Mouse (Mus musculus) layer of hippocampus, postnatal 14 days (tissue): ENCODE results near the gene Trim7. TPM values are rescaled to one million over a fixed set of nuclear protein-coding genes. Genes with fewer than 3 reads are reported as not detected.
"Not testable (repeated sequence)": the region's sequence is repeated elsewhere in the genome, so short reads cannot be mapped to it uniquely, and the experiment has no call there.

Experiments used
- DNase-seq, 2 experiments: peaks; one replicate each; pipeline ENCODE4 v3.0.0; 2021 to 2022; ENCODE audit warnings: low spot score in 2 of 2, mixed read lengths in 1 of 2
- total RNA-seq, 2 experiments: library from RNA; stranded (reverse); gene quantifications; 2 replicates each; pipeline ENCODE4 v1.2.3; 2021

Gene Trim7
- total RNA-seq, 2 experiments from 2014 or later, result 2.4 to 3.3 TPM

DNA sequence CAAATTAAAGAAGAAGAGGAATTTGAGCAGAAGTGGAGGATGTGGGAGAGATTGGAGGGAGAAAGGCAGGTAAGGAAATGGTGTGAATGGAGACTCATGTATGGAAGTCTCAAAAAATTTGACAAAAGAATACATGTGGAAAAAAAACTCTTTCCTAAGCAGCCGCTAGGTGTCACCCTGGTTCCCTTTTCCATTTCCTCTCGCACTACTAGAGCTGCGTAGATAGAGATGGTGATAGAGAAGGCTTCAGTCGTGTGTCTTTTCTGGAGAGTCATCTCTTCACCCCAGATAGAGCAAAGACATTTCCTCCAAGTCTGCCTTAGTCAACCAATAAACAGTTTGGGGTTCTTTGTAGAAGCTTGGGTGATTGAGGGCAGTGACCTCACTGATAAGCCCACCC is 48.5 kb downstream of the Trim7 start:
- peak in 1 of 2 experiments; percentile 67 for DNase-seq

DNA sequence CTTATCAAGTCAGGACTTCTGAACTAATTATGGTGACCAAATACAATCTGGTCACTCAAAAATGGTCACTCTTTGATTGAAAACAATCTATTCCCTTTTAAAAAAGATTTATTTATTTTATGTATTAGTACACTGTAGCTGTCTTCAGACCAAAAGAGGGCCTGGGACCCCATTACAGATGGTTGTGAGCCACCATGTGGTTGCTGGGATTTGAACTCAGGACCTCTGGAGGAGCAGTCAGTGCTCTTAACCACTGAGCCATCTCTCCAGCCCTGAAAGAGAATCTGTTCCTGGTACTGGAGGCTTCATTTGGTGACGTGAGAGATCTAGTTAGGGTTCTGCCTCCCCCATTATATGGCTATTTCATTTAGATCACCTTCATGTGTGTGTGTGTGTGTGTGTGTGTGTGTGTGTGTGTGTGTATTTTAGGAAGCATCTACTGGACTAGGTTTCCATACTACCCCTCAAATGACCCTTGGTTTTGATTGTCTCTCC is 49.5 kb downstream of the Trim7 start:
- not testable (repeated sequence) for DNase-seq

DNA sequence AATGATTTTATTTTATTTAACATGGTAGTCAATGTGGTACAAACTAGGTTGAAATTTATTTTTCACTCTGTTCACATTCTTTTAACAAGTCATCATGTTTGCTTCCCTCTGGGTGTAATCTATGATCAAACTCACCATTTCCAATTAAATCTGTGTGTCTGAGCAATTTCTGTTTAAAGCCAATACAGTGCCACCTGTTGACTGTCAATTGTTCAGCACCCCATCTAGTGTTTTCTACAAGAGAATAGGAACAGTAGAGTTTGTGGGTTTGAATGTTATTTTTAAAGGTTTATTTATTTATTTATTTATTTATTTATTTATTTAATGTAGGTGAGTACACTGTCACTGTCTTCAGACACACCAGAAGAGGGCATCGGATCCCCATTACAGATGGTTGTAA is 50.7 kb downstream of the Trim7 start:
- no peak for DNase-seq

DNA sequence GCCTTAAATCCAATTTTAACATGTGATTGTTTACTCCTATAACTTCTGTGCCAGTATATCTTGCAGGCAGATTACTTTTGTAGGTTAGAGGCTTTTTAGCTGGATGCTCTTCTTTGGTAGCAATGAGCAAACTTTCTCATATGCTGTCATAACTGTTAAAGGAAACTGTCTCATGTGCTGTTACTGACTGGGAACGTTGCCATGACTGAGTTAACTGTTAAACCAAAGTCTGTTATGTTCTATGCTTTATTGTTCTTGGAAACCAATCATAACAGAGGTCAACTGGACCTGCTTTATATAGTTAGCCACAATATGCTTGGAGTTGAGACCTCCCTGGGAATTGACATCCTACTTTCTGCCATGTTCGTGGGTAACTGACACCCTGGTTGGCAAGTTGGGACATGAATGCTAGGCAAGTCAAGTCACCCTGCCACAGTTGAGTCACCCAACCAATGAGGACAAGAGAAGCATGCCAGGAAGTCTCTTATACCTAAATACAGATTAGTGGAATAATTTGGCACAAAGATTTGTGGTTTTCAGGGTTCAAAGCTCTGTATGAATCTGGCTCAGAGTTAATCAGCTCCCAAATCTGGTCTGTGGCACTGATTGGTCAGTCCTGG is 73.0 kb downstream of the Trim7 start:
- no peak for DNase-seq

DNA sequence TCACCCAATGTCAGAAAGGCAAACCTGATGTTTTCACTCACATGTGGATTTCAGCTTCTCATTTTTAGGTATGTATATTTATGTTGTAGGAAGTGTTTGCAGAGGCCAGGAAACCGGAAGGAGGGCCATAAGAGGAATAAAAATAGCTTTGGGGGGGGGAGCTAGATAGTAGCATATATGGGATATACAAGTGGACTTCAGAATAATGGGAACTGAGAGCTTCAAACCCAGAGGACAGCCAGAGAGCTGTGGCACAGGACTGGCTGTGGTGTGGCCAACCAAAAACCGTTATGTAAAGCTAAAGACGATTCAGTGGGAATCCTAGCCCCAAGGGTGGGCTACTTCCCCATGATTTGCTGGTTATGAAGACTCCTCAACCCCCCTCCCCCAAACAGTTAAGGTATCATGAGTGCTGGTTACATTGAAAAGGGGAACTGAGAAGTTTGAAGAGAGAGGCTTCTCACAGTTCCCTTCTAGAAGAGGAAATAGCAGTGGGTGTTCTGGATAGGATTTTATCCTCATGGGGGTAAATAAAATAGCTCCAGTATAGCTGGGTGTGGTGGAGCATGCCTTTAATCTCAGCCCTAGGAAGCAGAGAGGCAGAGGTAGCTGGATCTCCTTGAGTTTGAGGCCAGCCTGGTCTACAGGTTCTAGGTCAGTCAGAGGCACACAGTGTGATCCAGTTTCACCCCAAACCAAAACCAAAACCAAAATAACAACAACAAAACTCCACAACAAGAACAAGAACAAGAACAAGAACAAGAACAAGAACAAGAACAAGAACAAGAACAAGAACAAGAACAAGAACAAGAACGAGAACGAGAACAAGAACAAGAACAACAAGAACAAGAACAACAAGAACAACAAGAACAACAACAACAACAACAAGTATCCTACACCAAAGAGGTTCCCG is 75.0 kb downstream of the Trim7 start:
- not testable (repeated sequence) for DNase-seq

DNA sequence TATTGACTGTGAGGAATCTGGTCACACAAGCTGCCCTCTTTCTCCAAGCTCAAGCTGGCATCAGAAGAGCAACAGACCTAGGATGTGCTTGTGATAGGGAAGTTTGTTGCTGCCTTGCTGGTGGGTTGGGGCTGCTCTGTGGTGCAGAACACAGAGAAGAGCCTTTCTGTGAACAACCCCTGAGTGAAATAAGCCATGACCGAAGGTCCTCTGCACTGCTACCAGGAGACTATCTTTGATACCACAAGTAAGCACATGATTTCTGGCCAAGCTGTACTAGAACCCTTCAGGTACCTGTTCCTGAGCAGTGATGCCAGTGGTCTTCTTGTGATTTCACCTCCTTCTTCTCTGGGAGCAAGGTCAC is 75.6 kb downstream of the Trim7 start:
- not testable (repeated sequence) for DNase-seq

Other genes with a start within 250 kb of the Trim7 start
- 100 to 1,000 TPM; 285 to 287 TPM for gene Rack1, start 25.8 kb upstream of the Trim7 start, total RNA-seq
- 10 to 100 TPM; 47.1 to 48.6 TPM for gene Trim41, start 8.8 kb upstream of the Trim7 start, total RNA-seq
- 1 to 10 TPM; 1.4 to 1.9 TPM for gene Gm12184, start 515 bp downstream of the Trim7 start, total RNA-seq
- gene Irgm1, start 45.5 kb downstream of the Trim7 start, total RNA-seq, result 1 to 10 TPM; 4.2 to 5.2 TPM
- under 1 TPM; 0.39 to 0.41 TPM for gene Gm5431, start 76.1 kb downstream of the Trim7 start, total RNA-seq
- gene Psme2b, start 120.0 kb downstream of the Trim7 start, total RNA-seq, result 1 to 10 TPM in 1 of 2 experiments, under 1 TPM in 1; 0.81 to 1.2 TPM
- gene Olfr56, start 152.7 kb downstream of the Trim7 start, total RNA-seq, result not detected
- gene 9930111J21Rik1, start 153.3 kb downstream of the Trim7 start, total RNA-seq, result 1 to 10 TPM in 1 of 2 experiments, under 1 TPM in 1; 0.52 to 1.6 TPM
- not detected for gene Gm12185, start 166.1 kb downstream of the Trim7 start, total RNA-seq
- gene Tgtp1, start 168.0 kb downstream of the Trim7 start, total RNA-seq, result under 1 TPM in 1 of 2 experiments, not detected in 1; 0.30 TPM
- gene 9930111J21Rik2, start 225.1 kb downstream of the Trim7 start, total RNA-seq, result 1 to 10 TPM in 1 of 2 experiments, under 1 TPM in 1; 0.91 to 1.4 TPM
- gene Tgtp2, start 238.1 kb downstream of the Trim7 start, total RNA-seq, result not detected